ENCODE assay signal across 9 mouse cellular contexts in genomic region chr7:45340669-45341068, GRCm38 (mm10). TPM values are rescaled to one million over a fixed set of nuclear protein-coding genes. Genes with fewer than 3 reads are reported as not detected.
DNase-seq lines count a peak whose midpoint lies in the region; ATAC-seq and TF ChIP-seq lines count a peak whose summit lies in the region.
"Had no signal": no experiment of that assay in that cellular context is flagged by ENCODE, and none has a peak within 500 bp of the region (broad histone marks: within the 10 kb centered on the region; RNA-seq: fewer than 3 reads in every experiment).

No protein-coding gene starts in this region.

- peaks cover 26% of the 10 kb centered on the region for H3K4me1 ChIP-seq in forebrain, embryonic 16.5 days (replicated peaks; ENCODE audit: control insufficient read depth, insufficient read depth, low read length)
- peaks cover 36% of the 10 kb centered on the region for H3K4me1 ChIP-seq in intestine, embryonic 15.5 days (replicated peaks)
- peaks cover 34% of the 10 kb centered on the region for H3K4me1 ChIP-seq in liver, embryonic 16.5 days (ENCODE audit: control insufficient read depth, low read depth, low read length)
- peaks cover 34% of the 10 kb centered on the region for H3K4me1 ChIP-seq in neural tube, embryonic 12.5 days

- DNase-seq in cerebellum, adult 11-12 months: peak; percentile 59
- no peak for DNase-seq in cerebellum, adult 9-10 months
- DNase-seq in adrenal gland, postnatal 36 days: peak; percentile 60 to 68
- DNase-seq in layer of hippocampus, adult 2 months (ENCODE audit: low spot score in 2 of 2): no peak

- no peak for TF ChIP-seq CTCF in layer of hippocampus, adult 2 months (conservative IDR thresholded peaks at IDR 0.05)

- WGBS in forebrain, embryonic 16.5 days: 6% methylated on average over 11 of the region's 11 CpGs
- WGBS in intestine, embryonic 15.5 days: 2% methylated on average over 11 of the region's 11 CpGs
- WGBS in liver, embryonic 16.5 days (ENCODE audit: insufficient replicate concordance): 4% methylated on average over 11 of the region's 11 CpGs
- WGBS in neural tube, embryonic 12.5 days: 2% methylated on average over 11 of the region's 11 CpGs

- peaks cover 2% of the 10 kb centered on the region; the same call in 1 of the 2 replicates for H3K36me3 ChIP-seq in forebrain, embryonic 16.5 days (ENCODE audit: control insufficient read depth, insufficient read depth)
- no peaks in the 10 kb centered on the region for H3K36me3 ChIP-seq in intestine, embryonic 15.5 days
- H3K36me3 ChIP-seq in liver, embryonic 16.5 days (ENCODE audit: control insufficient read depth, insufficient read depth): no peaks in the 10 kb centered on the region
- H3K36me3 ChIP-seq in neural tube, embryonic 12.5 days: peaks cover 3% of the 10 kb centered on the region; the same call in 1 of the 2 replicates

- peaks cover 6% of the 10 kb centered on the region for H3K27me3 ChIP-seq in forebrain, embryonic 16.5 days (replicated peaks; ENCODE audit: control insufficient read depth, insufficient read depth, low read length)
- H3K27me3 ChIP-seq in intestine, embryonic 15.5 days (replicated peaks): 0 out of 2 replicates have a peak, but pooled peaks cover 3% of the 10 kb centered on the region
- H3K27me3 ChIP-seq in liver, embryonic 16.5 days (ENCODE audit: control insufficient read depth, insufficient read depth, low read depth, low read length): peaks cover 38% of the 10 kb centered on the region
- peaks cover 9% of the 10 kb centered on the region for H3K27me3 ChIP-seq in neural tube, embryonic 12.5 days (replicated peaks)
- H3K27me3 ChIP-seq: Patski had no signal

- no peak for ATAC-seq in forebrain, embryonic 16.5 days
- ATAC-seq in intestine, embryonic 15.5 days: peak; percentile 41
- ATAC-seq in liver, embryonic 16.5 days (ENCODE audit: low read depth): no peak
- ATAC-seq in neural tube, embryonic 12.5 days (ENCODE audit: low FRiP score, low read depth): no peak

- H3K4me2 ChIP-seq in forebrain, embryonic 16.5 days (ENCODE audit: low read length): peak overlapping the region; percentile 55
- H3K4me2 ChIP-seq in intestine, embryonic 15.5 days (replicated peaks): peak overlapping the region; percentile 92
- peak overlapping the region; percentile 80 for H3K4me2 ChIP-seq in liver, embryonic 16.5 days (ENCODE audit: low read depth, low read length)
- peak overlapping the region; percentile 93 for H3K4me2 ChIP-seq in neural tube, embryonic 12.5 days (replicated peaks)

- no peak overlapping the region for H3K9ac ChIP-seq in forebrain, embryonic 16.5 days (replicated peaks; ENCODE audit: low read depth, low read length)
- peak overlapping the region; percentile 60; the same call in 1 of the 2 replicates for H3K9ac ChIP-seq in intestine, embryonic 15.5 days
- H3K9ac ChIP-seq in liver, embryonic 16.5 days (ENCODE audit: low read depth, low read length): no peak overlapping the region
- no peak overlapping the region for H3K9ac ChIP-seq in neural tube, embryonic 12.5 days

- no peak overlapping the region for H3K27ac ChIP-seq in forebrain, embryonic 16.5 days (ENCODE audit: low read length)
- peak overlapping the region; percentile 38; the same call in 1 of the 2 replicates for H3K27ac ChIP-seq in intestine, embryonic 15.5 days
- H3K27ac ChIP-seq in liver, embryonic 16.5 days (ENCODE audit: low read length): no peak overlapping the region
- no peak overlapping the region for H3K27ac ChIP-seq in neural tube, embryonic 12.5 days
- H3K27ac ChIP-seq in layer of hippocampus, adult 2 months: no peak overlapping the region

- peak overlapping the region; percentile 44 for H3K4me3 ChIP-seq in forebrain, embryonic 16.5 days (replicated peaks; ENCODE audit: low read length)
- peak overlapping the region; percentile 56 for H3K4me3 ChIP-seq in intestine, embryonic 15.5 days (replicated peaks)
- H3K4me3 ChIP-seq in liver, embryonic 16.5 days (ENCODE audit: low read depth, low read length): peak overlapping the region; percentile 62
- peak overlapping the region; percentile 49 for H3K4me3 ChIP-seq in neural tube, embryonic 12.5 days
- H3K4me3 ChIP-seq in layer of hippocampus, adult 2 months: no peak overlapping the region

- H3K9me3 ChIP-seq in forebrain, embryonic 16.5 days (ENCODE audit: control insufficient read depth, low read length): no peaks in the 10 kb centered on the region
- no peaks in the 10 kb centered on the region for H3K9me3 ChIP-seq in intestine, embryonic 15.5 days
- no peaks in the 10 kb centered on the region for H3K9me3 ChIP-seq in liver, embryonic 16.5 days (replicated peaks; ENCODE audit: control insufficient read depth, low read length)
- H3K9me3 ChIP-seq in neural tube, embryonic 12.5 days: no peaks in the 10 kb centered on the region

RNA-seq across cellular contexts. Expression of gene Hrc, which starts 5.6 kb away (rescaled TPM):
- total RNA-seq in adrenal gland, postnatal 36 days (2021): under 1 TPM in 1 of 2 experiments, not detected in 1; 0.13 TPM
- polyA plus RNA-seq in forebrain, embryonic 16.5 days (2015; fragmentation: Nextera tagmentation; extraction: Ambion mirVana): 0.60 TPM in 1 of 2 replicates, not detected in the other
- 0.97 and 1.2 TPM in 2 replicates for polyA plus RNA-seq in intestine, embryonic 15.5 days (2015; fragmentation: Nextera tagmentation; extraction: Ambion mirVana)
- 0.39 and 0.60 TPM in 2 replicates for polyA plus RNA-seq in liver, embryonic 16.5 days (2015; fragmentation: Nextera tagmentation; extraction: Ambion mirVana)
- polyA plus RNA-seq in neural tube, embryonic 12.5 days (2016; fragmentation: Nextera tagmentation; extraction: Ambion mirVana): 0.46 and 0.77 TPM in 2 replicates
- under 1 TPM; 0.22 to 0.33 TPM for total RNA-seq in layer of hippocampus, adult 2 months (2021)

RNA-seq across cellular contexts. Expression of gene Trpm4, which starts 7.1 kb away (rescaled TPM):
- total RNA-seq in adrenal gland, postnatal 36 days (2021): 1 to 10 TPM; 5.7 to 8.5 TPM
- 8.2 and 10.1 TPM in 2 replicates for polyA plus RNA-seq in forebrain, embryonic 16.5 days (2015; fragmentation: Nextera tagmentation; extraction: Ambion mirVana)
- polyA plus RNA-seq in intestine, embryonic 15.5 days (2015; fragmentation: Nextera tagmentation; extraction: Ambion mirVana): 20.4 and 29.1 TPM in 2 replicates
- polyA plus RNA-seq in liver, embryonic 16.5 days (2015; fragmentation: Nextera tagmentation; extraction: Ambion mirVana): 0.85 and 1.7 TPM in 2 replicates
- polyA plus RNA-seq in neural tube, embryonic 12.5 days (2016; fragmentation: Nextera tagmentation; extraction: Ambion mirVana): 9.6 and 11.0 TPM in 2 replicates
- 10 to 100 TPM; 12.8 to 16.5 TPM for total RNA-seq in layer of hippocampus, adult 2 months (2021)

RNA-seq across cellular contexts. Expression of gene Ppfia3, which starts 26.1 kb away (rescaled TPM):
- total RNA-seq in adrenal gland, postnatal 36 days (2021): 1 to 10 TPM; 1.5 to 1.7 TPM
- 16.1 and 19.7 TPM in 2 replicates for polyA plus RNA-seq in forebrain, embryonic 16.5 days (2015; fragmentation: Nextera tagmentation; extraction: Ambion mirVana)
- polyA plus RNA-seq in intestine, embryonic 15.5 days (2015; fragmentation: Nextera tagmentation; extraction: Ambion mirVana): 5.6 and 6.9 TPM in 2 replicates
- polyA plus RNA-seq in liver, embryonic 16.5 days (2015; fragmentation: Nextera tagmentation; extraction: Ambion mirVana): 0.15 and 0.19 TPM in 2 replicates
- 17.1 and 18.1 TPM in 2 replicates for polyA plus RNA-seq in neural tube, embryonic 12.5 days (2016; fragmentation: Nextera tagmentation; extraction: Ambion mirVana)
- total RNA-seq in layer of hippocampus, adult 2 months (2021): 100 to 1,000 TPM; 133 to 138 TPM

RNA-seq across cellular contexts. Expression of gene Lin7b, which starts 29.7 kb away (rescaled TPM):
- total RNA-seq in adrenal gland, postnatal 36 days (2021): 1 to 10 TPM in 1 of 2 experiments, under 1 TPM in 1; 0.70 to 2.8 TPM
- 6.1 and 18.5 TPM in 2 replicates for polyA plus RNA-seq in forebrain, embryonic 16.5 days (2015; fragmentation: Nextera tagmentation; extraction: Ambion mirVana)
- 1.9 and 2.4 TPM in 2 replicates for polyA plus RNA-seq in intestine, embryonic 15.5 days (2015; fragmentation: Nextera tagmentation; extraction: Ambion mirVana)
- polyA plus RNA-seq in liver, embryonic 16.5 days (2015; fragmentation: Nextera tagmentation; extraction: Ambion mirVana): not detected in 2 replicates
- 3.5 TPM in 2 replicates for polyA plus RNA-seq in neural tube, embryonic 12.5 days (2016; fragmentation: Nextera tagmentation; extraction: Ambion mirVana)
- total RNA-seq in layer of hippocampus, adult 2 months (2021): 100 to 1,000 TPM; 138 to 146 TPM

RNA-seq across cellular contexts. Expression of gene Snrnp70, which starts 54.9 kb away (rescaled TPM):
- total RNA-seq in adrenal gland, postnatal 36 days (2021): 100 to 1,000 TPM; 223 to 308 TPM
- 206 and 215 TPM in 2 replicates for polyA plus RNA-seq in forebrain, embryonic 16.5 days (2015; fragmentation: Nextera tagmentation; extraction: Ambion mirVana)
- polyA plus RNA-seq in intestine, embryonic 15.5 days (2015; fragmentation: Nextera tagmentation; extraction: Ambion mirVana): 195 and 200 TPM in 2 replicates
- polyA plus RNA-seq in liver, embryonic 16.5 days (2015; fragmentation: Nextera tagmentation; extraction: Ambion mirVana): 64.2 and 70.1 TPM in 2 replicates
- polyA plus RNA-seq in neural tube, embryonic 12.5 days (2016; fragmentation: Nextera tagmentation; extraction: Ambion mirVana): 269 and 286 TPM in 2 replicates
- total RNA-seq in layer of hippocampus, adult 2 months (2021): 100 to 1,000 TPM; 456 to 514 TPM

Comparison
In these comparisons a context has a peak if more than half of its experiments do, and no peak if none do; other contexts are left out.
1. DNase-seq: peak in cerebellum, adult 11-12 months (single experiment) and adrenal gland, postnatal 36 days (2 of 2); none in cerebellum, adult 9-10 months (single experiment) and layer of hippocampus, adult 2 months (0 of 2).
2. Peak in every context shown above with its lines, with median percentiles within 50 percentile points of each other: H3K4me2 ChIP-seq.